Mouse (Mus musculus) small intestine, adult 2 months (tissue): ENCODE results near the gene Ak2.

Source experiments
- CTCF ChIP-seq: fragments of 200-500 bp; IDR thresholded peaks from 2 replicates; pipeline ENCODE4 v1.5.1; 2012; ENCODE audit warnings: low read depth, mild to moderate bottlenecking, control low read depth, inconsistent platforms, low read length, moderate library complexity, mixed read lengths; ENCODE audit not compliant: insufficient replicate concordance, insufficient read length; ENCODE audit errors: extremely low read depth
- POLR2A ChIP-seq: fragments of 200-500 bp; IDR thresholded peaks from 2 replicates; pipeline ENCODE4 v1.6.1; 2012; ENCODE audit warnings: low read depth, mild to moderate bottlenecking, control low read depth, inconsistent platforms, low read length, moderate library complexity

- TF ChIP-seq CTCF (no peak), POLR2A (no peak)
Measured at GRCm38 (mm10) chr4:128959676-128960075, 32.1 kb upstream of the Ak2 start.
